ENCODE assay signal across 23 mouse cellular contexts in genomic region chr11:12661824-12662443, GRCm38 (mm10).
DNase-seq lines count a peak whose midpoint lies in the region; ATAC-seq and TF ChIP-seq lines count a peak whose summit lies in the region.
"Had no signal": no experiment of that assay in that cellular context is flagged by ENCODE, and none has a peak within 500 bp of the region (broad histone marks: within the 10 kb centered on the region; RNA-seq: fewer than 3 reads in every experiment).

No protein-coding gene starts in this region.

- 0 out of 2 replicates have a peak, but pooled peaks have one; percentile 39 for ATAC-seq in forebrain, embryonic 12.5 days (ENCODE audit: low FRiP score)
- ATAC-seq in forebrain, embryonic 16.5 days, result no peak
- peak; percentile 70 for ATAC-seq in midbrain, embryonic 11.5 days (ENCODE audit: low FRiP score)
- ATAC-seq in midbrain, postnatal 0 days (ENCODE audit: low FRiP score), result no peak
- peak; percentile 37 for ATAC-seq in midbrain, embryonic 14.5 days (ENCODE audit: low FRiP score, low TSS enrichment)
- ATAC-seq: CD4-positive, CD25-positive, alpha-beta regulatory T cell, adult 4 months; intestine, postnatal 0 days had no signal

- H3K27ac ChIP-seq in forebrain, embryonic 12.5 days, result no peak overlapping the region
- H3K27ac ChIP-seq in forebrain, embryonic 16.5 days (ENCODE audit: low read length), result no peak overlapping the region
- no peak overlapping the region for H3K27ac ChIP-seq in midbrain, embryonic 11.5 days (ENCODE audit: low read depth, low read length)
- H3K27ac ChIP-seq in midbrain, postnatal 0 days (ENCODE audit: low read depth, low read length), result no peak overlapping the region
- no peak overlapping the region for H3K27ac ChIP-seq in midbrain, embryonic 14.5 days (replicated peaks; ENCODE audit: low read depth, low read length)
- H3K27ac ChIP-seq: embryonic facial prominence, embryonic 15.5 days; gastrocnemius, adult 2 months; hindbrain, embryonic 12.5 days; hindbrain, embryonic 15.5 days had no signal

- no peak for TF ChIP-seq CTCF in midbrain, postnatal 0 days (IDR thresholded peaks at IDR 0.05)
- TF ChIP-seq CTCF in brain, embryonic 14.5 days (IDR thresholded peaks at IDR 0.05; ENCODE audit: borderline replicate concordance, extremely low read depth, insufficient read depth, insufficient read length), result no peak

- no peak overlapping the region for H3K4me2 ChIP-seq in forebrain, embryonic 12.5 days
- H3K4me2 ChIP-seq in forebrain, embryonic 16.5 days (ENCODE audit: low read length), result no peak overlapping the region
- no peak overlapping the region for H3K4me2 ChIP-seq in midbrain, embryonic 11.5 days
- no peak overlapping the region for H3K4me2 ChIP-seq in midbrain, postnatal 0 days (ENCODE audit: low read depth, low read length, poor library complexity, severe bottlenecking)
- no peak overlapping the region for H3K4me2 ChIP-seq in midbrain, embryonic 14.5 days (ENCODE audit: low read length)
- H3K4me2 ChIP-seq: embryonic facial prominence, embryonic 15.5 days; heart, embryonic 11.5 days; hindbrain, embryonic 12.5 days; hindbrain, embryonic 15.5 days had no signal

- DNase-seq in midbrain, embryonic 11.5 days (ENCODE audit: low spot score, missing footprints), result peak; percentile 75
- DNase-seq in midbrain, postnatal 0 days (ENCODE audit: low spot score), result no peak
- peak; percentile 48 for DNase-seq in brain, embryonic 14.5 days (ENCODE audit: low read depth)
- DNase-seq in midbrain, embryonic 14.5 days, result peak; percentile 29
- DNase-seq in spleen, postnatal 36 days (ENCODE audit: low spot score in 2 of 2), result no peak
- DNase-seq: adrenal gland, adult 2 months; adrenal gland, postnatal 14 days; cerebellum, adult 11-12 months; cerebellum, adult 8-10 months; cerebellum, postnatal 10 days; cerebellum, postnatal 36 days; embryo, embryonic 11 days; gastrocnemius, adult 2 months; gastrocnemius, postnatal 14 days; heart, adult 11 months had no signal

- H3K27me3 ChIP-seq in forebrain, embryonic 12.5 days, result no peaks in the 10 kb centered on the region
- no peaks in the 10 kb centered on the region for H3K27me3 ChIP-seq in forebrain, embryonic 16.5 days (replicated peaks; ENCODE audit: control insufficient read depth, insufficient read depth, low read length)
- no peaks in the 10 kb centered on the region for H3K27me3 ChIP-seq in midbrain, embryonic 11.5 days (ENCODE audit: control insufficient read depth, insufficient read depth, low read length)
- no peaks in the 10 kb centered on the region for H3K27me3 ChIP-seq in midbrain, postnatal 0 days (ENCODE audit: insufficient read depth, low read length)
- no peaks in the 10 kb centered on the region for H3K27me3 ChIP-seq in midbrain, embryonic 14.5 days (ENCODE audit: control insufficient read depth, insufficient read depth, low read length)
- H3K27me3 ChIP-seq: embryonic facial prominence, embryonic 15.5 days; hindbrain, embryonic 12.5 days; hindbrain, embryonic 15.5 days had no signal

- 42% methylated on average over 3 of the region's 3 CpGs for WGBS in forebrain, embryonic 12.5 days
- WGBS in forebrain, embryonic 16.5 days, result 40% methylated on average over 3 of the region's 3 CpGs
- 39% methylated on average over 3 of the region's 3 CpGs for WGBS in midbrain, embryonic 11.5 days
- 36% methylated on average over 3 of the region's 3 CpGs for WGBS in midbrain, postnatal 0 days
- WGBS in midbrain, embryonic 14.5 days, result 27% methylated on average over 3 of the region's 3 CpGs

- no peaks in the 10 kb centered on the region for H3K9me3 ChIP-seq in forebrain, embryonic 12.5 days
- no peaks in the 10 kb centered on the region for H3K9me3 ChIP-seq in forebrain, embryonic 16.5 days (ENCODE audit: control insufficient read depth, low read length)
- no peaks in the 10 kb centered on the region for H3K9me3 ChIP-seq in midbrain, embryonic 11.5 days (ENCODE audit: control insufficient read depth, low read length)
- H3K9me3 ChIP-seq in midbrain, postnatal 0 days (ENCODE audit: low read length), result no peaks in the 10 kb centered on the region
- no peaks in the 10 kb centered on the region for H3K9me3 ChIP-seq in midbrain, embryonic 14.5 days (ENCODE audit: control insufficient read depth, low read length)
- H3K9me3 ChIP-seq: embryonic facial prominence, embryonic 15.5 days; hindbrain, embryonic 12.5 days; hindbrain, embryonic 15.5 days had no signal

- no peak overlapping the region for H3K4me3 ChIP-seq in forebrain, embryonic 12.5 days (replicated peaks)
- no peak overlapping the region for H3K4me3 ChIP-seq in forebrain, embryonic 16.5 days (replicated peaks; ENCODE audit: low read length)
- no peak overlapping the region for H3K4me3 ChIP-seq in midbrain, embryonic 11.5 days (ENCODE audit: low read depth, low read length)
- H3K4me3 ChIP-seq in midbrain, postnatal 0 days (ENCODE audit: low read depth, low read length), result no peak overlapping the region
- no peak overlapping the region for H3K4me3 ChIP-seq in midbrain, embryonic 14.5 days (replicated peaks; ENCODE audit: low read depth, low read length)
- H3K4me3 ChIP-seq: embryonic facial prominence, embryonic 15.5 days; gastrocnemius, adult 2 months; hindbrain, embryonic 12.5 days; hindbrain, embryonic 15.5 days had no signal

- TF ChIP-seq POLR2A in brain, embryonic 14.5 days (IDR thresholded peaks at IDR 0.05; ENCODE audit: borderline replicate concordance, extremely low read depth, insufficient read depth, insufficient read length, poor library complexity, severe bottlenecking), result no peak

- no peak overlapping the region for H3K9ac ChIP-seq in forebrain, embryonic 12.5 days
- no peak overlapping the region for H3K9ac ChIP-seq in forebrain, embryonic 16.5 days (replicated peaks; ENCODE audit: low read depth, low read length)
- no peak overlapping the region for H3K9ac ChIP-seq in midbrain, embryonic 11.5 days (ENCODE audit: low read length)
- H3K9ac ChIP-seq in midbrain, postnatal 0 days (replicated peaks; ENCODE audit: low read length, poor library complexity, severe bottlenecking), result no peak overlapping the region
- H3K9ac ChIP-seq in midbrain, embryonic 14.5 days (replicated peaks; ENCODE audit: low read length), result no peak overlapping the region
- H3K9ac ChIP-seq: embryonic facial prominence, embryonic 15.5 days; hindbrain, embryonic 12.5 days; hindbrain, embryonic 15.5 days had no signal

- H3K4me1 ChIP-seq in forebrain, embryonic 12.5 days, result peaks cover 5% of the 10 kb centered on the region; the same call in 1 of the 2 replicates
- no peaks in the 10 kb centered on the region for H3K4me1 ChIP-seq in forebrain, embryonic 16.5 days (replicated peaks; ENCODE audit: control insufficient read depth, insufficient read depth, low read length)
- H3K4me1 ChIP-seq in midbrain, embryonic 11.5 days (ENCODE audit: control insufficient read depth, insufficient read depth, low read length), result 0 out of 2 replicates have a peak, but pooled peaks cover 4% of the 10 kb centered on the region
- H3K4me1 ChIP-seq in midbrain, postnatal 0 days (ENCODE audit: insufficient read depth, low read length), result no peaks in the 10 kb centered on the region
- no peaks in the 10 kb centered on the region for H3K4me1 ChIP-seq in midbrain, embryonic 14.5 days (ENCODE audit: control insufficient read depth, insufficient read depth, low read length)
- H3K4me1 ChIP-seq: embryonic facial prominence, embryonic 15.5 days; hindbrain, embryonic 12.5 days; hindbrain, embryonic 15.5 days had no signal

- no peaks in the 10 kb centered on the region for H3K36me3 ChIP-seq in forebrain, embryonic 12.5 days (replicated peaks)
- no peaks in the 10 kb centered on the region for H3K36me3 ChIP-seq in forebrain, embryonic 16.5 days (ENCODE audit: control insufficient read depth, insufficient read depth)
- no peaks in the 10 kb centered on the region for H3K36me3 ChIP-seq in midbrain, embryonic 11.5 days (ENCODE audit: control insufficient read depth, insufficient read depth, low read length)
- no peaks in the 10 kb centered on the region for H3K36me3 ChIP-seq in midbrain, postnatal 0 days (ENCODE audit: insufficient read depth, low read length)
- no peaks in the 10 kb centered on the region for H3K36me3 ChIP-seq in midbrain, embryonic 14.5 days (ENCODE audit: control insufficient read depth, insufficient read depth, low read length)
- H3K36me3 ChIP-seq: embryonic facial prominence, embryonic 15.5 days; hindbrain, embryonic 12.5 days; hindbrain, embryonic 15.5 days had no signal

Comparison
In these comparisons a context has a peak if more than half of its experiments do, and no peak if none do; other contexts are left out.
1. ATAC-seq: peak in forebrain, embryonic 12.5 days (single experiment), midbrain, embryonic 11.5 days (single experiment) and midbrain, embryonic 14.5 days (single experiment); none in forebrain, embryonic 16.5 days (single experiment) and midbrain, postnatal 0 days (single experiment).
2. DNase-seq: peak in midbrain, embryonic 11.5 days (single experiment), brain, embryonic 14.5 days (single experiment) and midbrain, embryonic 14.5 days (single experiment); none in midbrain, postnatal 0 days (single experiment) and spleen, postnatal 36 days (0 of 2).